In the genomic region with DNA sequence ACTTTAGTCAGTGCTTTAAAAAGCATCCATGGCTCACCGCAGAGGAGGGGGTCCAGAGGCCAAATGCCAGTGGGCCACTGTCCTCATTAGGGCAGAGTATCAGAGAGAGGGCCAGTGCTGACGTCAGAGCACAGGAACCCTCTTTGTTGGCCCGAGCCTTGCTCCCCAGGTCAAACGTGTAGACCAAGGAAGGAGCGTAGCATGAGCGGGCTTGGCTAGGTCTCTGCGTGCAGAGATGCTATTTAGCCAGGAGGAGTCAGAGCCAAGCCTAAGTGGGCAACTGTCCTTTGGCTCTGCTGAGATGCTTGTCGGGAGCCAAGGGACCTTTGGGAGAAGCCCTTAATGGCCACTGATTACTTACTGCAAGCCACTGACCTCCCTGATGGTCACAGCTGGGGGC, we compare ENCODE assay signal across 15 mouse cellular contexts. TPM values are rescaled to one million over a fixed set of nuclear protein-coding genes. Genes with fewer than 3 reads are reported as not detected.
"Had no signal": no experiment of that assay in that cellular context is flagged by ENCODE, and none has a peak within 500 bp of the region (broad histone marks: within the 10 kb centered on the region; RNA-seq: fewer than 3 reads in every experiment).

No protein-coding gene starts in this region.

- H3K4me1 ChIP-seq: lung, embryonic 15.5 days had no signal

- H3K27ac ChIP-seq: kidney, embryonic 15.5 days; layer of hippocampus, adult 2 months; liver, embryonic 13.5 days; lung, embryonic 15.5 days; macrophage; midbrain, embryonic 12.5 days had no signal

- H3K4me2 ChIP-seq: kidney, embryonic 15.5 days; lung, embryonic 15.5 days; midbrain, embryonic 12.5 days had no signal

- H3K4me3 ChIP-seq: kidney, embryonic 15.5 days; layer of hippocampus, adult 2 months; liver, embryonic 13.5 days; lung, embryonic 15.5 days; megakaryocyte, embryonic 14.5 days; midbrain, embryonic 12.5 days had no signal

- H3K9me3 ChIP-seq: kidney, embryonic 15.5 days; liver, embryonic 13.5 days; lung, embryonic 15.5 days; megakaryocyte, embryonic 14.5 days; midbrain, embryonic 12.5 days had no signal

- H3K27me3 ChIP-seq: kidney, embryonic 15.5 days had no signal

- ATAC-seq: liver, postnatal 0 days; midbrain, embryonic 16.5 days had no signal

- H3K9ac ChIP-seq: kidney, embryonic 15.5 days; liver, embryonic 13.5 days; liver, postnatal 0 days; lung, embryonic 15.5 days; midbrain, embryonic 12.5 days had no signal

- DNase-seq: kidney, postnatal 4 days; liver, embryonic 13.5 days; liver, postnatal 0 days; lung, postnatal 14 days; right cerebral cortex, postnatal 14 days; thymus, postnatal 36 days had no signal

- H3K36me3 ChIP-seq: kidney, embryonic 15.5 days; liver, embryonic 13.5 days; lung, embryonic 15.5 days; midbrain, embryonic 12.5 days had no signal

RNA-seq across cellular contexts. Expression of a gene that starts 33.1 kb away (rescaled TPM):
- polyA plus RNA-seq: macrophage; midbrain, embryonic 12.5 days; midbrain, embryonic 16.5 days; neural tube, embryonic 14.5 days; thymus, postnatal 0 days had no signal
